Mouse (Mus musculus): ENCODE data around the gene Eif4e2.

- no peak for TF ChIP-seq CTCF (IDR thresholded peaks at IDR 0.05; ENCODE audit: control insufficient read depth, insufficient read depth, insufficient read length)
- TF ChIP-seq USF1 (IDR thresholded peaks at IDR 0.05; ENCODE audit: low read depth), result no peak
- TF ChIP-seq MAX (IDR thresholded peaks at IDR 0.05), result no peak
- no peak for TF ChIP-seq MYOG (IDR thresholded peaks at IDR 0.05; ENCODE audit: control insufficient read depth, extremely low read depth, insufficient read length)
- no peak for TF ChIP-seq MYOD1 (IDR thresholded peaks at IDR 0.05; ENCODE audit: control insufficient read depth, insufficient read length, low read depth)
- no peak for TF ChIP-seq CEBPB (IDR thresholded peaks at IDR 0.05; ENCODE audit: low read depth)
These were observed 1.0 kb downstream of the Eif4e2 start for GRCm38 (mm10) chr1:87214748-87215147.

Data from C2C12 (cell line).